Mouse (Mus musculus) natural killer cell, adult 2 months (primary cell): ENCODE measurements around the gene Eif4e1b.

Experiments used
- DNase-seq, 2 experiments: peaks; one replicate each; pipeline ENCODE4 v3.0.0; 2022; ENCODE audit warnings: low spot score in 2 of 2

The Eif4e1b gene

GRCm38 (mm10) chr13:54799701-54800100, 15.9 kb downstream of the Eif4e1b start:
- DNase-seq, result peak; percentile 47 to 65

- DNase-seq, result no peak
Observed at GRCm38 (mm10) chr13:54800206-54800605, 16.4 kb downstream of the Eif4e1b start.

GRCm38 (mm10) chr13:54803010-54803409, 19.2 kb downstream of the Eif4e1b start:
- no peak for DNase-seq

- no peak for DNase-seq
Observed at GRCm38 (mm10) chr13:54805134-54805838, 21.5 kb downstream of the Eif4e1b start.

GRCm38 (mm10) chr13:54806434-54806976, 22.7 kb downstream of the Eif4e1b start:
- DNase-seq, result no peak

GRCm38 (mm10) chr13:54808067-54808466, 24.3 kb downstream of the Eif4e1b start:
- no peak for DNase-seq

GRCm38 (mm10) chr13:54811476-54811875, 27.7 kb downstream of the Eif4e1b start:
- DNase-seq, result no peak

GRCm38 (mm10) chr13:54813381-54813780, 29.6 kb downstream of the Eif4e1b start:
- no peak for DNase-seq

GRCm38 (mm10) chr13:54818399-54819254, 34.8 kb downstream of the Eif4e1b start:
- no peak for DNase-seq

GRCm38 (mm10) chr13:54821106-54821505, 37.3 kb downstream of the Eif4e1b start:
- no peak for DNase-seq

GRCm38 (mm10) chr13:54821931-54822330, 38.1 kb downstream of the Eif4e1b start:
- no peak for DNase-seq

- DNase-seq, result no peak
Observed at GRCm38 (mm10) chr13:54824111-54824931, 40.5 kb downstream of the Eif4e1b start.

- DNase-seq, result no peak
Observed at GRCm38 (mm10) chr13:54827992-54828391, 44.2 kb downstream of the Eif4e1b start.

- DNase-seq, result no peak
Observed at GRCm38 (mm10) chr13:54828508-54828907, 44.7 kb downstream of the Eif4e1b start.

- no peak for DNase-seq
Observed at GRCm38 (mm10) chr13:54829450-54829849, 45.7 kb downstream of the Eif4e1b start.

GRCm38 (mm10) chr13:54836351-54837030, 52.7 kb downstream of the Eif4e1b start:
- no peak for DNase-seq

- no peak for DNase-seq
Observed at GRCm38 (mm10) chr13:54837061-54837460, 53.3 kb downstream of the Eif4e1b start.

GRCm38 (mm10) chr13:54837471-54837889, 53.7 kb downstream of the Eif4e1b start:
- no peak for DNase-seq
